Mouse (Mus musculus): ENCODE data around the gene Troap.

The Troap gene

GRCm38 (mm10) chr15:99085997-99086396 is 11.6 kb downstream of the Troap start:
- DNase-seq (ENCODE audit: low spot score), result no peak

- DNase-seq (ENCODE audit: low spot score), result peak; percentile 59
Observed at GRCm38 (mm10) chr15:99087253-99088075, 13.1 kb downstream of the Troap start, which contains the start of gene C1ql4. Gene C1ql4, minus strand, starts transcription at chr15:99087817.

DNA sequence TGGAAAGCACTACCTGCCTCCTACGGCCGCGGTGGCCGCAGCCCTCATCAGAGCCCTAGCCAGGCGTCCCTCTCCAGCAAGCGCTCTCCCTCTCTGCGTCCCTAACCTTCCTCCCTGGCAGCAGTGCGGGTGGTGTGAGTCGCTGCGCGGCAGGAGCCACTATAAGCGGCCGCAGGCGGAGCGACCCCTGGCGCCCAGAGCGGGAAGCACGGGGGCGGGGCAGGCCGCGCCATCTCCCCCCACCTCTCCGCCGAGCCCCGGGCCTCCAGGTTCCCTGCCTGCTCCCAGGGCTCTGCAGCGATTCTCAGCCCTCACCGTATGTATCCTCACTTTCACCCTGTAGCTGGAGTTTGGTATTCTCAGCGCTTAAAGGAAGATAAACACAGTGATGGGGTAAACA is 13.9 kb downstream of the Troap start:
- DNase-seq (ENCODE audit: low spot score), result peak; percentile 91

DNA sequence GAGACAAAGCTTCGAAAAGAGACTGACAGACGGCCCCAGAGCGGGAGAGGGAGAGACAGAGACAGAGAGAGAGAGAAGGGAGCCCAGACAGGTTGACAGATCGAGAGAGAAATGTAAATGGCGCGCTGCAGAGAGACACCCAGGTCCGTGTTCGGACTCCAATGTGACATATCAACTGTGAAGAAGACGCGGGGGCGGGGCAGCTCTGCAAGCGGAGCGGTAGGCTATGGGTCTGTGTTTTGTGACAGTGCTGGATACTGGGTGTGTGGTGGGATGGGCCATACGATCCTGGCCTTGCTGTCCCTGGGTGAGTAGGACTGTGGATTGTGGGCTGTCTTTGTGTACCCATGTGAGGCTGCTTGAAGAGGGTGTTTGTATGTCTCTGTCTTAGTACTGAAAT is 14.7 kb downstream of the Troap start:
- no peak for DNase-seq (ENCODE audit: low spot score)

GRCm38 (mm10) chr15:99092870-99093269 is 18.5 kb downstream of the Troap start, which contains the start of gene Dnajc22:
Gene Dnajc22, plus strand, starts transcription at chr15:99093170.
- DNase-seq (ENCODE audit: low spot score), result no peak

DNA sequence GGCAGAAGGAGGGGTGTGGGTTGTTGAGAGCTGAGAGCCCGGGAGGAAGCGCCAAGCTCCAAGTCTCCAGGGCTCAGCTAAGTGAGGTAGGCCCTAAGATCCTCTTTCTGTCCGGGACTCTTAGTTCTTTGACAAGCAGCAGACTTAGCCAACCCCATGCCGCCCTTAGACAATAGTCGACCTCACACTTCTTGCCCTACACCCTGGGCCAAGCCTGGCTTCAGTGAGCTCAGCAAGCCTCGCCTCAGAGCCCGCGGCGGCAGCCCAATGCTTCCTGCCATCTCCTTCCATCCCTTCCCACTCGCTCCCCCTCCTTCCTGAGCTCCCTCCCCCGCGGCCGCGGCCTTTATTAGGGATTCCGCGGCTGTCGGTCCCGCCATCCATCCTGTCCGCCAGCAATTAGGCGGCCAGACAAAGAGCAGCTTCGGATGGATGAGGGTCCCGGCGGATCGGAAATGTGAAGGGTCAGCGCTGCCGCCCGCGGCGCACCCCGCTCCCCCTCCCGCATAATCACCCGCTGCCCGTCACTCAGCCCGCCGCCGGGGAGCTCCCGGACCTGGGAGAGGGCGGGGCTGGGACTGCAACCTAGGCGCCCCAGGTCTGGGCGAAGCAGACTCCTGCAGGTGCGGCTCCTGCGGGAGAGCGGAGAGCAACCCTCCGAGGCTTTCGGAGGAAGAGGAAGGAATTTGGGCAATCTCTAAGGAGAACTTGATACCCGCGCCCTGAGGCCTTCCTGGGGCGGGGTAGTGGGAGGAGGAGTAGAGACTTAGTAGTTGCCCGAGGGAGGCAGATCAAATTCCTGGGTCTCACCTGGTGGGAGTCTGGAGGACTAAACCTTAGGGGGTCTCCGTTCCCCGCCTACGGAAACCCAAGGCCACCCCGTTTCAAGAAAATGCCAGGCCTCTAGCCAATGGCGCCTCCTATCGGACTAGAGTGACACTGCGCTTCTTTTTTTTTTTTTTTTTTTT is 19.2 kb downstream of the Troap start:
- DNase-seq (ENCODE audit: low spot score), result peak; percentile 74

- DNase-seq (ENCODE audit: low spot score), result peak; percentile 36
Observed at GRCm38 (mm10) chr15:99094631-99095270, 20.4 kb downstream of the Troap start.

DNA sequence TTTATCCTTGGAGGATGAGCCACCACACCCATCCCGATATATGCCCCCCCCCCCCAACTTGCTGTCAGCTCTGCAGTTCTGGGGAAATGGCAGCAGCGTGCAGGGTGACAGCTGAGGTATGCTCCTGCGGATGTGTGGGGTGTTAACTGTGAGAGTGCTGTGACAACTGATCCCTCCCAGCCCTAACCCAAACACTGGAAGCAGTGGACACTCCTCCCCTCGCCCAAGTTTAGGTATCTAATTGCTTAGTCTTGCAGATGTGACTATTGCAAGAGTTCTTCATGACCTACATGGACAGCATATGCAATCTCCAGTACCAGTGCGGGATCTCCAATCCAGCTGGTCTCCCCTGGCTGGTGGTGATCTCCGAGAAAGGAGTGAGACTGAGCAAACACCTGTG is 21.0 kb downstream of the Troap start:
- DNase-seq (ENCODE audit: low spot score), result no peak

DNA sequence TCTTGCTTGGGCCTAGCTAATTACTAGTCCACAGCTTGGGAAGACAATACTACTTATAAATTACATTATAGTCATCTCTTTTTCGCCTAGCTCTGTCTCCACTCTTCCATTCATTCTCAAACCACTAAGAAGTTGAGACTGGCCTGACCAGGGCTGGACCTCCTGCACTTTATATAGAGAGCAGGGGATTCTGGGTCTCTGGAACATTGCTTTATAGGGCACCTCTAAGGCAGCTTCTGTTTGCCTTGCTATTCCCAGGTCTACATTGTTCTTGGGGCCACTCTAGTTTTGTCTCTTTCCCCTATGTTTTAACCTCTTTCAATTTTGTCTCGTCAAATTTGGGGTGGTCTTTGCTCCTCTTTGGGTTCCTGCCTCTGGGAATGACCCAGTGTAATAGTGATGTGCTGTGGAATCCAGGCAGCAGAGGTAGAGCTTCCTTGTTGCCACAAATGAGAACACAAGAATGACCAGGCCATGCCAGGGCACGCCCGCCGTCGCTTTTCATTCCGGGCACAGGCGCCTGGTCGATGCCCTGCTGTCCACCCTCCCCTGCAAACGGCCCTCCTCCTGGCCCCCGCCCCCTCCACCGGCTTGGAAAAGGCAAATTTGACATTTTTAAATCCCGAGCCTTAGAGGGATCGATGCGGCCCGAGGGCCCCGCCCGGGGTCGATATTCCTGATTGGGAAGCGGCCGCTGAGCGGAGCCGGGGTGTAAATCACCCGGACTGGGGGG is 21.9 kb downstream of the Troap start:
- no peak for DNase-seq (ENCODE audit: low spot score)

GRCm38 (mm10) chr15:99096831-99097500 is 22.6 kb downstream of the Troap start:
- DNase-seq (ENCODE audit: low spot score), result peak; percentile 56

GRCm38 (mm10) chr15:99097840-99098492 is 23.6 kb downstream of the Troap start:
- peak; percentile 61 for DNase-seq (ENCODE audit: low spot score)

GRCm38 (mm10) chr15:99098493-99098861 is 24.1 kb downstream of the Troap start:
- peak; percentile 29 for DNase-seq (ENCODE audit: low spot score)

DNA sequence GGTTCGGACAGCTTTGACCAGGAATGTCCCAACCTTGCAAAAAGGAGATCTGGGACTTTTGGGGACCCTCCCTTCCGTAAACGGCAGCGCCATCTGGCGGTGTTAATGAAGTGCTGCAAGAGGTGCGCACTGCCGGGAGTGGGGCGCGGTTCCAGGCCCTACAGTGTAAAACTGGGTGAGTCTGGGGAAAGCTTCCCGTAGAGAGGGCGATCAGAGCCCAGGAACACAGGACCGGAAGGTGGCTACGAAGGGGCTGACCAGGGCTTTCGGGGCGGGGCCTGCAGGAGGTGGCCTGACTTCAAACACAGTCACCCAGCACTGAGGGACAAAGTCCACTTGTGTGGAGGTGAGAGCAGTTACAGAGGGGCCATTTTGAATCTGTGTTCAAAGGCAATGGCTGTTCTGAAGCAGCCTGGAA is 24.8 kb downstream of the Troap start:
- peak; percentile 78 for DNase-seq (ENCODE audit: low spot score)

DNA sequence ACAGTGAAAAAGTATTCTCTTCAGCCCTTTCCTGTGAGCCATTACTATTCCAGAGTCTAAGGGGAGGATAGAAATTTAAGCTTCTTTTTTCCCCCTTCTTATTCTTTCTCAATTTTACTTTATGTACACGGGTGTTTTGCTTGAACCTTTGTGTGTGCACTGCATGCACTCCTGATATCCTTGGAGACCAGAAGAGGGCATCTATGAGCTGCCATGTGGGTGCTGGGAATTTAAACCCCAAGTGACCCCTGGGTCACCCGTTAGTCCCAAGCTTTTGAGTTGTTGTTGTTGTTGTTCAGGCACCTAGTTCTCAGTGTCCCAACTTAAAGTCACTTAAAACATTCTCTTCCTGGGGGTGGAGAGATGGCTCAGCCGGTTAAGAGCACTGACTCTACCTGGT is 25.6 kb downstream of the Troap start:
- no peak for DNase-seq (ENCODE audit: low spot score)

- no peak for DNase-seq (ENCODE audit: low spot score)
Observed at GRCm38 (mm10) chr15:99105238-99105637, 30.9 kb downstream of the Troap start.

DNA sequence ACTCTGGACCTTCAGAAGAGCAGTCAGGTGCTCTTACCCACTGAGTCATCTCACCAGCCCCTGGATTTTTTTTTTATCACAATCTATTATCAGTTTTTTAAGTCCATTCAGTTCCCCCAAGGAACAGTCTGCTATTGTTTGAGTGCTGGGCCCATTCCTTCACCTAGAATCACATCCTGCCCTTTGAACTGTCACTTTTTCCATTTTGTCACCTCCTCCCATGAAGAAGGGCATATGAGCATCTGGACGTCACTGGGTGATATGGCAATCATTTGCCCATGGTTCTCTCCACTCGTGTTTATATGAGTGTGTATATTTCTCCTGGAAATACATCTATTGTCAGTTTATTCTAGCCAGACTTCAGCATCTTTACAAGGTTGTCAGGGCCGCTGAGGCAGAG is 33.5 kb downstream of the Troap start:
- DNase-seq (ENCODE audit: low spot score), result no peak

DNA sequence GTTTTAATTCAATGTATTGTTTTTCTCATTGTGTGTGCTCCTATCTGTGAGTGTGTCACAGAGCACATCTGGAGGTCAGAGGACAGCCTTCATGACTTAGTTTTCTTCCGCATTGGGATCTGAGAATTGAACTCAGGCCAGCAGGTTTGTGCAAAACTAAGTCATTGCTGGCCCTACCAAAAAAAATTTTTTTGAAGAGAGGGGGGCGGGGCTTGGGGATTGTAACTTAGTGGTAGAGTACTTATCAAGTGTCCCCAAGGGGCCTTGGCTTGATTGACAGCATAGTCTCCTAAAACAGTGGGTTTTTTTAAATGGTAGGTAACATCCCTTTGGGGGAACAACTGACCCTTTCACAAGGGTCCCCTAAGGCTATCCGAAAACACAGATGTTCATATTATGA is 36.8 kb downstream of the Troap start:
- DNase-seq (ENCODE audit: low spot score), result no peak

DNA sequence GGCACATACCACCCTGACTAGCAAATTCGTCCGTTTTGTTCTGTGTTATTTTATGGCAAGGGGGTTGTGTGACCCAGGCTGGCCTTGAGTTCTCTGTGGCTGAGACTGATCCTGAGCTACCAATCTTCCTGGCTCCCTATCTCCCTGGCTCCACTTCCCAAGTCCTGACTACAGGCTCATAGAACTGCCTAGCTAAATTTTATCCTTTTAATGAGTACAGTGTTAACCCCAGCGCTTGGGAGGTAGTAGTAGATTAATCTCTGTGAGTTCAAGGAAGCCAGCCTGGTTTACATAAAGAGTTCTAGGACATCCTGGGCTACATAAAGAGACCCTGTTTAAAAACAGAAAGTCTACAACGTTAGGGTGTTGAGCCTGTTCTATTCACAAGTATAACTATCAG is 37.4 kb downstream of the Troap start:
- DNase-seq (ENCODE audit: low spot score), result no peak

DNA sequence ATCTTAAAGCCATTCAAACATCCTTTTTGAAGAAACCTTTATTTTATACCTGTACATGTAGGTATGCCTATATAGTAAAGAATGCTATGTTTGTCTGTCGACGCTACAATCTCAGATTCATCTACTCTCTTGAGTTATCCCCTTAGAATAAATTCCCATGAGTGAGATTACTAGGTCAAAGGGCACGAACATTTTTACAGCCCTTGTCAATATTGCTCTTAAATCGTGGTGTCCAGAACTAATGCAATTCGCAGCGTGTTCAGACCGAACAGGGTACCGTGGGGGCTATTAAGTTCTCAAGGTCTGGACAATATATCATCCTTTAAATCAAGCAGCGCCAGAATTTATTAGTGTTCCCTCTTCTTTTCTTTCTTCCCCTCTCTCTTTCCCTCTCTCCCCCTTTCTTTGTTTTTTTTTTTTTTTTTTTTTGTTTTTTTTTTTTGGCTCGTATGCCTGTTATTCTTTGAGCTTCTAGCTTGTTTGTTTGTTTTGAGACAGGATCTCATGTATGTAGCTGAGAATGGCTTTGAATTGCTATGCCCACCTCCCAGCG is 38.5 kb downstream of the Troap start:
- no peak for DNase-seq (ENCODE audit: low spot score)

GRCm38 (mm10) chr15:99113396-99113975 is 39.1 kb downstream of the Troap start:
- DNase-seq (ENCODE audit: low spot score), result no peak

All from retina, embryonic 14.5 days (tissue).